Mouse (Mus musculus): ENCODE results near the gene Tedc1.

- TF ChIP-seq POLR2A (IDR thresholded peaks at IDR 0.05; ENCODE audit: extremely low read depth, insufficient read depth, low read length) (no peak), CTCF (IDR thresholded peaks at IDR 0.05; ENCODE audit: low read depth, low read length) (no peak)
These were observed 314 bp downstream of the Tedc1 start for GRCm38 (mm10) chr12:113156540-113156929.

Data from liver, adult 2 months (tissue).